In the genomic region with DNA sequence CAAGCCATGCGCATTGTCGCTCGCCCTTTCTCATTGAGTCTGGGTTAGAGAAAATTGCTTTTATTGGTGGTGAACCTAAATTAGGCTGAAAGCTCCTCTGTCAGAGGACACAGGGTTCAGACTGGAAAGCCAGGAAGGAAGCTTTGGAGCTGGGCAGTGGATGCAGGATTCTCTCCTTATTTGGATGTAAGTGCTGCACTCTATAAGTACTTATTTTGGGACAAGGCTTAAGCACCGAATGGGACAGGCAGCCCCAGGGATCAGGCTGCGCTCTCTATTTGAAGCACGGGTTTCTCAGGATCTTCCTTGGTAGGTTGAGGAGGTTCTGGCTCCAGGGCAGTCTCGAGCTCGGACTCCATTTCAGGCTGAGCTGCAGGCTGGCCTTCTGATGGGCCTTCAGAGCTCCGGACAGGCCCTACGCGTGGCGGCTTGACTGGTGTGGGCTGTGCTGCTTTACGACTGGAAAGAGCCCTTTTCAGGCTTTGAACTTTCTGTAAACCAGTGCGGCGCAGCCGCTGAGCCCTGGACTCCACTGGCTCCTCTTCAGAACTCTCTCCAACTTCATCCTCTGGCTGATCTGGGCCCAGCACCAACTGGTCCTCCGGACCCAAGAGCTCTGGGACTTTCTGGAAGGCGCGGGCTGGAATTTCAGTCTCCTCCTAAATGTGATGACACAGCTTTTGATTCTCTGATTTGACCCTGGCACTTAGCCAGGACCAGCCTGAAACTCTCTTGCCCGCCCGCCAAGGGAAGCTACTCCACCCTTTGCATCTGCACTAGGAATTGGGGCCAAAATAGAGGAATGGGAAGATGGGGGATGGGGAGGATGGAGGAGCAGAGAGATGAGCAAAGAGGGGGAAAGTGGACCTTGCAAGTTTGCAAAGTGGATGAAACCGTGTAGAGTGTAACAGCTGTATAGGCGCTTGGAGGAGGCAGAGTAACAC, we compare ENCODE assay signal across 9 mouse cellular contexts. TPM values are rescaled to one million over a fixed set of nuclear protein-coding genes. Genes with fewer than 3 reads are reported as not detected.
DNase-seq lines count a peak whose midpoint lies in the region; ATAC-seq and TF ChIP-seq lines count a peak whose summit lies in the region.
"Had no signal": no experiment of that assay in that cellular context is flagged by ENCODE, and none has a peak within 500 bp of the region (broad histone marks: within the 10 kb centered on the region; RNA-seq: fewer than 3 reads in every experiment).

No protein-coding gene starts in this region.

- H3K4me2 ChIP-seq in lung, embryonic 16.5 days (ENCODE audit: low read depth, low read length) = peak overlapping the region; percentile 85

- no peaks in the 10 kb centered on the region for H3K27me3 ChIP-seq in lung, embryonic 16.5 days (ENCODE audit: control insufficient read depth, insufficient read depth, low read depth, low read length)
- H3K27me3 ChIP-seq in small intestine, adult 2 months (ENCODE audit: control insufficient read depth, insufficient read depth, low read length) = no peaks in the 10 kb centered on the region
- H3K27me3 ChIP-seq: CH12.LX had no signal

- peak overlapping the region; percentile 84 for H3K9ac ChIP-seq in lung, embryonic 16.5 days (ENCODE audit: low read length)

- TF ChIP-seq CTCF in small intestine, adult 2 months (IDR thresholded peaks at IDR 0.05; ENCODE audit: extremely low read depth, insufficient read length, insufficient replicate concordance, low read depth, low read length) = no peak

- H3K4me1 ChIP-seq in lung, embryonic 16.5 days (replicated peaks; ENCODE audit: control insufficient read depth, insufficient read depth, low read length) = peaks cover 18% of the 10 kb centered on the region
- peaks cover 2% of the 10 kb centered on the region; the same call in 1 of the 2 replicates for H3K4me1 ChIP-seq in small intestine, adult 2 months (ENCODE audit: control insufficient read depth, insufficient read depth, insufficient read length, low read length)

- H3K27ac ChIP-seq in lung, embryonic 16.5 days (ENCODE audit: low read length) = peak overlapping the region; percentile 89
- H3K27ac ChIP-seq in small intestine, adult 2 months (ENCODE audit: insufficient read depth, low read depth, low read length) = peak overlapping the region; percentile 81

- 50% methylated on average over 23 of the region's 23 CpGs for WGBS in lung, embryonic 16.5 days
- WGBS in small intestine, adult 2 months = 66% methylated on average over 23 of the region's 23 CpGs

- H3K36me3 ChIP-seq in lung, embryonic 16.5 days (ENCODE audit: control insufficient read depth, insufficient read depth, low read length) = no peaks in the 10 kb centered on the region
- no peaks in the 10 kb centered on the region for H3K36me3 ChIP-seq in small intestine, adult 2 months (ENCODE audit: control insufficient read depth, insufficient read depth, low read length)

- peak; percentile 42 for ATAC-seq in lung, embryonic 16.5 days (ENCODE audit: low read depth)

- no peaks in the 10 kb centered on the region for H3K9me3 ChIP-seq in lung, embryonic 16.5 days (ENCODE audit: control insufficient read depth, low read length)

- peak; percentile 14 to 20 for DNase-seq in layer of hippocampus, postnatal 14 days (ENCODE audit: low spot score in 2 of 2)
- no peak for DNase-seq in layer of hippocampus, adult 11-12 months (ENCODE audit: low spot score)
- peak; percentile 15 to 19 for DNase-seq in cerebellum, postnatal 36 days
- DNase-seq in heart, adult 8-10 months (ENCODE audit: low spot score) = peak; percentile 58
- peak; percentile 55 for DNase-seq in kidney, adult 18-20 months
- no peak for DNase-seq in frontal cortex, adult 2 months (ENCODE audit: extremely low spot score in 1 of 2, low spot score in 1 of 2)

- TF ChIP-seq POLR2A in small intestine, adult 2 months (IDR thresholded peaks at IDR 0.05; ENCODE audit: low read depth, low read length) = no peak

- peak overlapping the region; percentile 63 for H3K4me3 ChIP-seq in lung, embryonic 16.5 days (ENCODE audit: low read length)
- peak overlapping the region; percentile 71 for H3K4me3 ChIP-seq in small intestine, adult 2 months (ENCODE audit: low read depth, low read length)

RNA-seq across cellular contexts. Expression of a gene that starts 1.3 kb away (rescaled TPM):
- 10 to 100 TPM; 13.8 to 14.1 TPM for total RNA-seq in layer of hippocampus, postnatal 14 days (2021)
- total RNA-seq in heart, adult 8-10 months (2022) = 10 to 100 TPM; 15.1 to 19.7 (median 17.4) TPM
- polyA plus RNA-seq in lung, embryonic 16.5 days (2015; fragmentation: Nextera tagmentation; extraction: Ambion mirVana) = 90.2 and 97.1 TPM in 2 replicates
- 37.1 and 41.6 TPM in 2 replicates for polyA plus RNA-seq in small intestine, adult 2 months (2012; rRNA removed)
- 30.1 and 30.8 TPM in 2 replicates for polyA plus RNA-seq in frontal cortex, adult 2 months (2012; rRNA removed)
- total RNA-seq: CH12.LX had no signal

RNA-seq across cellular contexts. Expression of a gene that starts 55.3 kb away (rescaled TPM):
- total RNA-seq in layer of hippocampus, postnatal 14 days (2021) = 10 to 100 TPM; 10.1 to 11.3 TPM
- total RNA-seq in heart, adult 8-10 months (2022) = not detected
- polyA plus RNA-seq in lung, embryonic 16.5 days (2015; fragmentation: Nextera tagmentation; extraction: Ambion mirVana) = 0.26 and 0.60 TPM in 2 replicates
- polyA plus RNA-seq in small intestine, adult 2 months (2012; rRNA removed) = 0.04 and 0.34 TPM in 2 replicates
- polyA plus RNA-seq in frontal cortex, adult 2 months (2012; rRNA removed) = 72.2 and 80.3 TPM in 2 replicates
- total RNA-seq: CH12.LX had no signal

Comparison
In these comparisons a context has a peak if more than half of its experiments do, and no peak if none do; other contexts are left out.
1. DNase-seq: peak in layer of hippocampus, postnatal 14 days (2 of 2), cerebellum, postnatal 36 days (2 of 2), heart, adult 8-10 months (single experiment) and kidney, adult 18-20 months (single experiment); none in layer of hippocampus, adult 11-12 months (single experiment) and frontal cortex, adult 2 months (0 of 2).
2. RNA of a gene that starts 55.3 kb away (polyA plus RNA-seq): 72.2 to 80.3 TPM in frontal cortex, adult 2 months; 0.26 to 0.60 TPM in lung, embryonic 16.5 days and 0.04 to 0.34 TPM in small intestine, adult 2 months; every median in the first group is over 10 times any median in the second.